Mouse (Mus musculus) right cerebral cortex, postnatal 14 days (tissue): Measurements from ENCODE around the gene Elovl6.
A peak's percentile ranks its signal among the peaks of the same experiment; 100 is the strongest.

ENCODE experiments used
- DNase-seq: peaks from one replicate; pipeline ENCODE4 v3.0.0; 2022

Elovl6 gene

GRCm38 (mm10) chr3:129570989-129571388, 38.8 kb downstream of the Elovl6 start:
- DNase-seq: no peak

- DNase-seq: no peak
Observed at GRCm38 (mm10) chr3:129571642-129572041, 39.5 kb downstream of the Elovl6 start.

GRCm38 (mm10) chr3:129572959-129573358, 40.8 kb downstream of the Elovl6 start:
- DNase-seq: no peak

- DNase-seq: no peak
Observed at GRCm38 (mm10) chr3:129573609-129574008, 41.5 kb downstream of the Elovl6 start.

- no peak for DNase-seq
Observed at GRCm38 (mm10) chr3:129575086-129575485, 42.9 kb downstream of the Elovl6 start.

- no peak for DNase-seq
Observed at GRCm38 (mm10) chr3:129576522-129576921, 44.4 kb downstream of the Elovl6 start.

GRCm38 (mm10) chr3:129578741-129579475, 46.8 kb downstream of the Elovl6 start:
- no peak for DNase-seq

GRCm38 (mm10) chr3:129581024-129581423, 48.9 kb downstream of the Elovl6 start:
- no peak for DNase-seq

GRCm38 (mm10) chr3:129582449-129582848, 50.3 kb downstream of the Elovl6 start:
- DNase-seq: no peak

- DNase-seq: no peak
Observed at GRCm38 (mm10) chr3:129583290-129583689, 51.1 kb downstream of the Elovl6 start.

GRCm38 (mm10) chr3:129587916-129588315, 55.8 kb downstream of the Elovl6 start:
- DNase-seq: no peak

GRCm38 (mm10) chr3:129588753-129589152, 56.6 kb downstream of the Elovl6 start:
- no peak for DNase-seq

GRCm38 (mm10) chr3:129589705-129590104, 57.5 kb downstream of the Elovl6 start:
- no peak for DNase-seq

GRCm38 (mm10) chr3:129590548-129591226, 58.5 kb downstream of the Elovl6 start:
- DNase-seq: peak; percentile 64

GRCm38 (mm10) chr3:129591251-129591650, 59.1 kb downstream of the Elovl6 start:
- no peak for DNase-seq

- no peak for DNase-seq
Observed at GRCm38 (mm10) chr3:129591761-129592160, 59.6 kb downstream of the Elovl6 start.

GRCm38 (mm10) chr3:129593001-129593400, 60.8 kb downstream of the Elovl6 start:
- DNase-seq: no peak

- DNase-seq: no peak
Observed at GRCm38 (mm10) chr3:129593735-129594134, 61.6 kb downstream of the Elovl6 start.

- DNase-seq: no peak
Observed at GRCm38 (mm10) chr3:129596098-129596497, 63.9 kb downstream of the Elovl6 start.

- no peak for DNase-seq
Observed at GRCm38 (mm10) chr3:129602289-129602688, 70.1 kb downstream of the Elovl6 start.

GRCm38 (mm10) chr3:129605487-129605886, 73.3 kb downstream of the Elovl6 start:
- DNase-seq: no peak

GRCm38 (mm10) chr3:129605934-129606333, 73.8 kb downstream of the Elovl6 start:
- DNase-seq: no peak

GRCm38 (mm10) chr3:129611626-129612025, 79.5 kb downstream of the Elovl6 start:
- DNase-seq: no peak

GRCm38 (mm10) chr3:129612311-129613097, 80.3 kb downstream of the Elovl6 start:
- DNase-seq: no peak
